Mouse (Mus musculus): ENCODE data around the gene Foxn3.

GRCm38 (mm10) chr12:99284419-99285069 lies 278.8 kb downstream of the Foxn3 start:
- TF ChIP-seq CTCF (IDR thresholded peaks at IDR 0.05; ENCODE audit: borderline replicate concordance, control insufficient read depth, extremely low read depth, insufficient read depth, low read length, poor library complexity) (no peak), POLR2A (IDR thresholded peaks at IDR 0.05; ENCODE audit: control insufficient read depth, extremely low read depth, insufficient read depth, low read length, poor library complexity) (no peak)

Measured in thymus, adult 2 months (tissue).